Mouse (Mus musculus): ENCODE results near the gene Fbn1. TPM values are rescaled to one million over a fixed set of nuclear protein-coding genes. Genes with fewer than 3 reads are reported as not detected.

The Fbn1 gene
- polyA plus RNA-seq, 1 experiment, result 6.9 TPM

DNA sequence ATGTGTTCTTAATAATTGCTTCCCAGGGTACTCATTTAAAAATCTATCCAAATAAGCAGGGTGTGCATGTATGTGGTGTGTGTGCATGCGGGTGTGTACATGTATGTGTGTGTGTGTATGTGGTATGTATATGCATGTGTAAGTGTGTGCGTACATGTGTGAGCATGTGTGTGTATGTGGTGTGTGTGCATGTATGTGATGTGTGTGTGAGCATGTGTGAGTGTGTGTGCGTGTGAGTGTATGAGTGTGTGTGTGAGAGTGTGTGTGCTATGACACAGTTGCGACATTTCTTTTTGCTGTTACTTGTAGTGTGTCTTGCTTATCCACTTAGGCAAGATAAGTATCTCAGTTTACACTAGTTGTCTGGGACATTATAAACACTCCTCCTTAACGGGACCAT lies 151.7 kb downstream of the Fbn1 start:
- TF ChIP-seq CTCF (IDR thresholded peaks at IDR 0.05; ENCODE audit: borderline replicate concordance, extremely low read depth, insufficient read depth, insufficient read length), result no peak
- no peak for TF ChIP-seq POLR2A (IDR thresholded peaks at IDR 0.05; ENCODE audit: borderline replicate concordance, extremely low read depth, insufficient read depth, insufficient read length, poor library complexity, severe bottlenecking)
- no peak for DNase-seq (ENCODE audit: low read depth)

DNA sequence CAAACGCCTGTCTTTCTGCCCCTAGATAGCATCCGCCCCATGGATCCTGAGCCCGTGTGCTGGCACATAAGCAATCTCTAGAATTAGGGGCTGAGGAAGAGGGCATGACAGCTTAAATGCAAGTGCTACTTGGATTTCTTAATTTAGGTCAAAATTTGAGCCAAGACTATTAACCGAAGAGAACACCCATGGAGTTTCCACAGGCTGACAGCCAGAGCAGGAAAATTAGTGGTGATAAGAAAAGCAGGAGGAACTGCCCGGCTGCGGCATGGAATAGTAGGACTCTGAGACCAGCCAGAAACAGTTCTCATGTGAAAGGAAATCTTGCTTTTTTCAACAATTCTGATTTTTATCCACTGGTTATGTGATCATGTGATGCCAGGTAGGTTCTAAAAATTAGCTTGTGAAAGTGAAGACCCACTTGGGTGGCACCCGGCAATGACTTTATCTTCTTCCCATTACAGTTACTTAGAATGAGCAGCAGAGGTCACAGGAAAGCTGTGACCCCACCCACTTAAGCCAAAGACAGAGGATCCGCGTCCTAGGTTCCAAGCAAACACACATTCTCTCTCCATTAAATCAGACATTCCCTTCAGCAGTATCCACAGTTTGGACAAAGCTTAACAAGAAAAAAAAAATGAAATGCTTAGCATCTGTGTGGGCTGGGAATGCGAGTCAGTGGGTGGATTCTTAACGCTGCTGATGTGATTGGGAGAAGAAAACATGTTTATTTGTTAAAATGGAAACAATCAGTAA lies 152.4 kb downstream of the Fbn1 start:
- no peak for TF ChIP-seq POLR2A (IDR thresholded peaks at IDR 0.05; ENCODE audit: borderline replicate concordance, extremely low read depth, insufficient read depth, insufficient read length, poor library complexity, severe bottlenecking)
- TF ChIP-seq CTCF (IDR thresholded peaks at IDR 0.05; ENCODE audit: borderline replicate concordance, extremely low read depth, insufficient read depth, insufficient read length), result no peak
- DNase-seq (ENCODE audit: low read depth), result peak; percentile 17

DNA sequence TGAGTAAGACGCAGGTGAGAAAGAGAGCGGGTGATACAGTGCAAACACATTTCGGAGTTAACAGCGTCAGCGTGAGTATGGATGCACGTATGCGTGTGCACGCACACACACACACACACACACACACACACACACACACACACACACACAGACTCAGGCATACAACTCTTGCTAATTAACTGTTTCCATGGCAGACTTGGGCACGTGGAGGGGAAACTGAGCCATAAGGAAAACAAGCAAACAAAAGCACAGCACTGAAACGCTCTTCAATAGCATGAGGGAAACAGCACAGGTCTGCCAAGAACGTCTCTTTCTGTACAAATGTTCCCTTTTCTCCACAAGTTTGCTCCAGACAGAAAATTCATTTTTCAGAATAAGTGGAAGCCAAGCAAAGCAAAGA lies 153.2 kb downstream of the Fbn1 start:
- peak; percentile 61 for DNase-seq (ENCODE audit: low read depth)
- no peak for TF ChIP-seq POLR2A (IDR thresholded peaks at IDR 0.05; ENCODE audit: borderline replicate concordance, extremely low read depth, insufficient read depth, insufficient read length, poor library complexity, severe bottlenecking)
- no peak for TF ChIP-seq CTCF (IDR thresholded peaks at IDR 0.05; ENCODE audit: borderline replicate concordance, extremely low read depth, insufficient read depth, insufficient read length)

DNA sequence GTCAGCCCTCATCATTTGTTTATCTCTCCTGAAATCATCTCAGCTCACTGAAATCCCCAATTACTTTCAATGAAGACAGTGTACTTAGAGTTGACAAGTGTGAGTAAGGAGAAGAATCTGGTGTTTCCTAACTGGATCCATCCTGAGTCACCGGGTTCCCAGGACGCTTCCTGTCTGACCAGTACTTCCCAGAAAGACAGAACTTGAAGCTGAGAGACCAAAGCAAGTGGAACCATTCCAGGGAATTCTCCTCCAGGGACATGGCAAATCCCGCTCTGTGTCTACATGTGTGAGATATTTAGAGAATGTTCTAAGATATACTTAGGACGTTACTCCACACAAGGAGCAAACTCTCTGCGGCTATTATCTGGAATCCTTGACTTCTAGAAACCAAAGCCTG lies 158.6 kb downstream of the Fbn1 start:
- DNase-seq (ENCODE audit: low read depth), result no peak
- no peak for TF ChIP-seq CTCF (IDR thresholded peaks at IDR 0.05; ENCODE audit: borderline replicate concordance, extremely low read depth, insufficient read depth, insufficient read length)
- TF ChIP-seq POLR2A (IDR thresholded peaks at IDR 0.05; ENCODE audit: borderline replicate concordance, extremely low read depth, insufficient read depth, insufficient read length, poor library complexity, severe bottlenecking), result no peak

DNA sequence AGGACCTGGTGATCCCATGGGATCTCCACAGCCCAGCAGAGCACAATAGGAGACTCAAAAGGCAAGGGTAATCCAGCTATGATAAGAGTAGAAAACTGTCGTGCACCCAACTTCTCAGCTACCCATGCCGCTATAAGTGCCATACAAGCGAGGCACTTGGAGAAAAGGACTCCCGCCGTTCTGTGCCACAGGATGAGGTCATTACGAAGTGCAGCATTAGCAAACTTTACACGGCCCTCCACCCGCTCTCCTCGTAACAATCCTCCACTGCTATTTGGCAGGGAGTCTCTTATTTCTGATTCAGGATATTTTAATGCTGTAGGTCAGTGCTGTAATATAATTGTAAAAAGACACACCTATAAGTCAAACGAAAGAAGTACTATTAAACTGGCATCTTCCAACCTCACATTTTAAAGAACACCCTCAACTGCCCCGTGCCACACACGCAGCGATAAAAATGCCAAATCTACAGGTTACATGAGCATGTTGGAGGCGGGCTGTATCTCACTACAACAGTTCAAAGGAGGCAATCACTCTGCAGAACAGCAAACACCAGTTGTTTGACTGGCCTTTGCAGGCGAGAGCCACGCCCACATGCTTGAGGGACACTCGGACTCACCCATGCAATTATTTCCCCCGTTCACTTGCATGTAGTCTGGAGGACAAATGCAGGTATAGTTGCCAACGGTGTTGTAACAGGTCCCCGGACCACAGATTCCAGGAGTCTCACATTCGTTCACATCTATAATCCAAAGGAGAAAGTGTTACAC lies 165.4 kb downstream of the Fbn1 start:
- no peak for DNase-seq (ENCODE audit: low read depth)
- TF ChIP-seq CTCF (IDR thresholded peaks at IDR 0.05; ENCODE audit: borderline replicate concordance, extremely low read depth, insufficient read depth, insufficient read length) (no peak), POLR2A (IDR thresholded peaks at IDR 0.05; ENCODE audit: borderline replicate concordance, extremely low read depth, insufficient read depth, insufficient read length, poor library complexity, severe bottlenecking) (no peak)

DNA sequence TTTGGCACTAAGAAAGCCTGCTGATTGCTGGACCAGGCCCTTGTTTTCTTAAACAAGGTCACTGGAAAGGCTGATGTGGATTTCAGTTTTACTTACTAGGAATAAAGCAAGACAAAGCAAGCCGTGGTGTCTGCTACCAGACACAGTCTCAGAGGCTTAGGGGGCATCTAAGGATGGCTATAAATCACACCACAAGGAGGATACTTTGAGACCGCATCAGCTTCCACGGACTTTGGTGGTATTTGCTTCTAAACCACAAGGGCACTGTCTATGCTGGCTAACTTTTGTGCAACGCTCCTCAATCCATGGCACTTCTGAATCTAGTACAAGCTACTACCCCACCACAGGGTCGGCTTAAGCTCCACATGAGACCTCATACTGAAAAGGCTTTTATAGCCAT lies 167.4 kb downstream of the Fbn1 start:
- no peak for DNase-seq (ENCODE audit: low read depth)
- TF ChIP-seq POLR2A (IDR thresholded peaks at IDR 0.05; ENCODE audit: borderline replicate concordance, extremely low read depth, insufficient read depth, insufficient read length, poor library complexity, severe bottlenecking) (no peak), CTCF (IDR thresholded peaks at IDR 0.05; ENCODE audit: borderline replicate concordance, extremely low read depth, insufficient read depth, insufficient read length) (no peak)

DNA sequence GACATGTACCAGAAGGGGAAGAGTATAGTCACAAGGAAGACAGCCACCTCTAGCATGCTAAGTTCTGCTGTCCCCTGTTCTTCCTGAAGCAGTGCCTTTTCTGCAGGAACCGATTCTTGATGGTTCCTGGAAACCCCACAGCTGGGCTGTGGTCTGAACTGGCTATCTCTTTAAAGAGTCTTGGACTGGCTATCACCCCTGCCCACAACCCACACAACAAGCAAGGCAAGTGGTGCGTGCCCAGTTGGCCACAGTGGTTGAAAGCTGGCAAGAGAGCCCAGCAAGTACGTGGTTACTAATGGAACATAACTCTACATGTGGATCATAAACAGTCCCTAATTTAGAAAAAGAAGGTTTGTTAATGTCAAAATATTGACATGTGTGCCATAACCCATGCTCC lies 170.6 kb downstream of the Fbn1 start:
- no peak for DNase-seq (ENCODE audit: low read depth)
- TF ChIP-seq POLR2A (IDR thresholded peaks at IDR 0.05; ENCODE audit: borderline replicate concordance, extremely low read depth, insufficient read depth, insufficient read length, poor library complexity, severe bottlenecking), result no peak
- no peak for TF ChIP-seq CTCF (IDR thresholded peaks at IDR 0.05; ENCODE audit: borderline replicate concordance, extremely low read depth, insufficient read depth, insufficient read length)

DNA sequence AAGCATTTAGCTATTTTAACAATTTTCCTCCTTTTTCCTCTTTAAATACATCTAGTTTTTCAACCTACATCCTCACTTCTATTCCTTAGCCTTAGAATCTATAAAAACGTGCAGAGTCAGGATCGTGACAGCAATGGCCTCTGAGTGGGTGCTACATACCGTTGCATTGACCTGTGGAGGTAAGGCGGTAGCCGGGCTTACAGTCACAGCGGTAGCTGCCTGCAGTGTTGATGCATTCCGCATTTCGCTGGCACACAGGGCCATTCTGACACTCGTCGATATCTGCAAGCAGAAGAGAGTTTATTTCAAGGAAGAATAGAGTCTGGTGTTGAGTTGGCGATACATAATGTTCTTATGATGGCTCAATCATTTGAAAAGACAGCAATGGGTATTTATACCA lies 172.6 kb downstream of the Fbn1 start:
- no peak for DNase-seq (ENCODE audit: low read depth)
- TF ChIP-seq CTCF (IDR thresholded peaks at IDR 0.05; ENCODE audit: borderline replicate concordance, extremely low read depth, insufficient read depth, insufficient read length) (no peak), POLR2A (IDR thresholded peaks at IDR 0.05; ENCODE audit: borderline replicate concordance, extremely low read depth, insufficient read depth, insufficient read length, poor library complexity, severe bottlenecking) (no peak)

DNA sequence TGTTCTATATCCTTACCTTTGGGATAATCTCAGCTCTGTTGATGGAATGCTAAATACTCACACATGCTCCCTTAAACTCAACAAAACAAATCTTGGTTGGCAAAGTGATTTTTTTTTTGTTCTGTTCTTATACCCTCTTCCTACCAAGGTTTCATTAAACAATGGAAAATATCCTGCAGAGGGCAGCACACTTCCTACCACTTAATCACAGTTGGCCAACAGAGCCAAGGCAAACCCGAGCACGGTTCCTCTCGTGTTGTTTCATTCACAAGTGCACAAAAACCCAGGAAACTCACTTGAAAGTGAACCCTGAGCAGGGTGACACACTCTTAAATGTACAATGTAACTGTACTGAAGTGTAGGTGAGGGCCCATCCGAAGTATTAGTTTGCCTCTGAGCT lies 173.6 kb downstream of the Fbn1 start:
- TF ChIP-seq POLR2A (IDR thresholded peaks at IDR 0.05; ENCODE audit: borderline replicate concordance, extremely low read depth, insufficient read depth, insufficient read length, poor library complexity, severe bottlenecking), result no peak
- TF ChIP-seq CTCF (IDR thresholded peaks at IDR 0.05; ENCODE audit: borderline replicate concordance, extremely low read depth, insufficient read depth, insufficient read length), result peak; percentile 9; the same call in 1 of the 2 replicates
- DNase-seq (ENCODE audit: low read depth), result peak; percentile 28

DNA sequence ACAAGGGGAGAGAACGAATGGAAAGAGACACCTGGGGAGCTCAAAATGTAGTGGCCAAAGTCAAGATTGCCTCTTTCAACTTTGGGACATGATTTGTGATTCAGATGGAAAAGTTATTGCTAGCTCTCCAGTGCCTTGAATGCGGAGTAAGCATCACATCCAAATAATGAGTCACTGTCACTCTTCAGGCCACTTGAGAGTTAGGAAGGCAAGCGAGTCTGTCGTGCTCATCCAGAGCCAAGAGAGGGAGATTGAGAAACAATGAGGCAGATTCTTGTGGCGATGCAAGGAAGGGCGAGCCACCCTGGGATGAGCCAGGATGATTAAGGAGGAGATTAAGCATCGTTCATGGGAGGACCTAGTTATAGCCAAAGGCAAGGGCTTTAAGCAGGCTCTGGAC lies 176.2 kb downstream of the Fbn1 start:
- TF ChIP-seq POLR2A (IDR thresholded peaks at IDR 0.05; ENCODE audit: borderline replicate concordance, extremely low read depth, insufficient read depth, insufficient read length, poor library complexity, severe bottlenecking) (no peak), CTCF (IDR thresholded peaks at IDR 0.05; ENCODE audit: borderline replicate concordance, extremely low read depth, insufficient read depth, insufficient read length) (no peak)
- no peak for DNase-seq (ENCODE audit: low read depth)

DNA sequence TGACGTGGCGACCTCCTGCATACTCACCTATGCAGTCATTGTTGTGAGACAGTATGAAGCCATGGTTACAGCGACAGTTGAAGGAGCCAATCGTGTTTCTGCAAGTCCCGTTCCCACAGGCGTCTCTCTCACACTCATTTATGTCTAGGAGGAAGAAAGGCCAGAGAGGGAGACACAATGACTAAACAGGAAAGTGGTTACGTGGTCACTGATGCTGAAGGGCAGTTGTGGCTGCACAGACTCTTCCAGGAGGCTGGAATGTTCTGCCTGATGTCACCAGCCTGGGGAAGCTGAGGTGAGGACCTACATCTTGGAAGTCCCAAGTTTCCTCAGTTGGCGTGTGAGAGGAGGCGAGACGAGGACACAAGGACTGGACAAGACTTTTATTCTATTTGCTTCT lies 177.3 kb downstream of the Fbn1 start:
- no peak for DNase-seq (ENCODE audit: low read depth)
- TF ChIP-seq POLR2A (IDR thresholded peaks at IDR 0.05; ENCODE audit: borderline replicate concordance, extremely low read depth, insufficient read depth, insufficient read length, poor library complexity, severe bottlenecking) (no peak), CTCF (IDR thresholded peaks at IDR 0.05; ENCODE audit: borderline replicate concordance, extremely low read depth, insufficient read depth, insufficient read length) (no peak)

All from brain, embryonic 14.5 days (tissue).